Mouse (Mus musculus) lung, postnatal 10 days (tissue): ENCODE results near the gene Cnn1.
A peak's percentile ranks its signal among the peaks of the same experiment; 100 is the strongest.
"Not testable (repeated sequence)": the region's sequence is repeated elsewhere in the genome, so short reads cannot be mapped to it uniquely, and the experiment has no call there.

Source experiments
- DNase-seq: peaks from one replicate; pipeline ENCODE4 v3.0.0; 2021

The Cnn1 gene

DNA sequence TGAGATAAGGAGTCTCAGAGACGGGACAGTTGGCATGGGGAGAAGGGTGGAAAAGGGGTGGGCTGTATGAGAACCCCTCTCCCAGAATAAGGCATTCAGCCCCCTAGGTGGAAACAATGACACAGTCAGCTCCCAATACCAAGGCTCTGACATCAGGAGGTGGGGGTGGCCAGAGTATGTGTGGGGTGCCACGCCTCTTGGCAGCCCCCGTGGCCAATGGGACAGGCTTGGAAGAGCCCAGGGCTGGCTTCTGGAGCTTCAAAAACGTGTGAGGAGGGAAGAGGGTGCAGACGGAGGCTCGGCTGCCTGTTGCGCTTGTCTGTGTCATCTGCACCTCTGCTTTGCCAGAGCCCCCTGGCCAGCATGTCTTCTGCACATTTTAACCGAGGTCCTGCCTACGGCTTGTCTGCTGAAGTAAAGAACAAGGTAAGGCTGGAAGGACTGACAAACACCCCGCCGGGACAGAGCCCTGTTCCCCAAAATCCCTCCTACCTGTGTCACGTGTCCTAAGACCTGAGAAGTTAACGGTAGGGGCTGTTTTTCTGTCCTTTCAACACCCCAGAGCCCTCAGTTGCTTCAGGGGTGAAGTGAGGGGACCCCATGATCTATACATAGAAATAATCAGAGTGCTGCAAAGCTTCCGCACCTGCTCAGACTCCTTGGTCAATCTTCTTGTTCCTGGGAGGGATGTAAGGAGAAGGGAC, at the start of gene Cnn1:
Cnn1 (plus strand) TSS at position 224 of the 704 bp plus-strand sequence.
- DNase-seq: peak; percentile 76

DNA sequence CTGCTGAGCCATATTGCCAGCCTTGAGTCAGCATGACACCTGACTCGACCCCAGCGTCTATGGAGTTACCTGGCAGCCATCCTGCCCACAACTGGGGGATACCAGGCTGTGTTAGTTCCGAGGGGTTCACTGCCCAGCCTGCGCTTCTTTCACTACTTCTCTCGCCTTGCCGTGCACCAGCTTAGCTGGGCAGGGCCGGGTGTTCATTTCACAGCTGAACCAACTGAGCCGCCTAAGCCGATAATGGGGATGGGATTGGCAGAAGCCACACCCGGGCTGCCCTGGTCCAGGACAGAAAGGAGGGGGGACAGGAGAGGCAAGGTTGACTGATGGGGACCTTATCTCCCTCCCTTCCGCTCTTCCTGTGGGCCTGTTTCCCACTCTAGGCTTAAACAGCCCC, 49.7 kb upstream of the Cnn1 start:
- DNase-seq: no peak

DNA sequence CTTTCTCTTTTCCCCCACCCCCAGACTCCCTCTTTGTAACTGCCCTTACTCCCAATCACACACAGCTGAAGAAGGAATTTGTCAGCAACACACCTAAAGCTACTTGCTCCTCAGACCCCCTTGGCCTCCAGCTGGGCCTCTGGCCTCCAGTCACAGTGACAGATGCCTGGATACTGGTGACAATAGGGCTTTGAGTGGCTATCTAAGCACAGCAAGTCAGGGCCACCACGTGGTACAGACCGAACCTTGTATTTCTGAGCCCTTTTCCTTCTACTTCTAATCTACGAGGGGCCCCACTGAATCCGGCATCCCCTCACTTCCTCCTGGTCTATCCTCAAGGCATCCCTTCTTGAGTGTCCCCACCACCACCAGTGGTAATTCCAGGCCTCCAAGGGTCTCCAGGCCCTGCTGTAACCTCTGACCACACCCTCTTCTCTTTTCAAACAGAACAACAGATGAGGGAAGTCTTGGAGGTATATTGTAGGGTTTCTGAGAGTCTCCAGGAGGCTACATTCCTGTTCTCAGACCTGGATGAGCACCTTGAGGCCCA, 49.2 kb upstream of the Cnn1 start:
- no peak for DNase-seq

DNA sequence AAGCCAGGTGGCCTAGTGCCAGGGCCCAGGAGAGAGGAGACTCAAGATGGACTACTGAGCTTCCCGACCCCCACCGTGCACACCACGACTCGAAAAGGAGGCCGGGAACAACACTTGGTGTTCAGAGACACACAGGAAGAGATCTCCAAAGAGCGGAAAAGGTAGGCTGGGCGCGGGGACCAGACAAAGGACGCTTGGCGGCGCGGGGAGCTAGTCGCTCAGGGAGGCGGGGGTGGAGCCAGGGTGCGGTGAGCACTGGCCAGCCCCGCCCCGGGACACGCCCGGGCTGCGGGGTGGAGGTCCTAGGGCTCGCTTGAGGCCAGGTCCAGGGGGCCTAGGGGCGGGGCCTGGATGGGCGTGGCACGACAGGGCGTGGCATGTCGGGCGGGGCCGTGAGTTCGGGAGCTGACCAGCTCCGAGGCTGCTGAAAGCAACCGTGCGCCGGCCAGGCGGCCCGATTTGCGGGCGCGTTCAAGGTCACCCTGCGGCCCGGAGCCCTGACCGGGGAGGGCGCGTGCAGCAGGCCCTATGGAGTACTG, 48.6 kb upstream of the Cnn1 start:
- peak; percentile 53 for DNase-seq

DNA sequence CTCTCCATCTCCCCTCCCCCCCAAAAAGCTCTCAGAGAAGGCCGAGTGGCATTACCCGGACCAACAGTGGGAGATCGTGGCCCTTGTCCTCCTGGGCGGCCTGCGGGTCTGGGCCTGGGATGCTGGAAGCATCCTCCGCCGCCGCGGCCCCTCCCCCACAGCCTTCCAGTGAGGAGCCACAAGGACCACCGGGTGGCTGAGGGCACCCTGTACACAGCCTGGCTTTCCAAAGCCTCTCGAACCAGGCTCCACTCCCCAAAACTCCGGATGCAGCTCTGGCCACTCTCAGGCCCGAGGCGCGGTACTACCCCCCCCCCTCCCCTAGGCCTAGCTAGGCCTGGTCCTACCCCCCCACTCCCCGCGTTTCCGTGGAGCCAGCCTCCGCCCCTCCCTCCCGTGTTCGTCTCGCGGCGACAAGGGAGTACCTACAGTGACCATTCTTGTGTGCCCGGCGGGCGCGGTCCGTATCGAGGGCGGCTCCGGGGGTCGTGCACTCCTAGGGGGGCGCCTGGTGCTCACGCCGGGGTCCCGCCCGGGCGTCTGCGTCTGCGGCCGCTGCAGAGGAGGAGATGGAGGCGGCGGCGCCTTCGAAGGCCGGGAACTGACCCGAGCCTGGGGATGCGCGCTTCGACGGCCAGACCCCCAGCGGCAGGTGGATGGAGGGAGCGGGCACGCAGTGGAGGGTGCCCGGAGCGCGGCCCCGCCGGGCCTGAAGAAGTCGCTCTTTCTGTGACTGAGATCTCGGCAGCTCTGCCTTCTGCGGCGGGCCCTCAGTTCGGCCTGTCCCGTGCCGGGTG, 47.7 kb upstream of the Cnn1 start:
- no peak for DNase-seq

DNA sequence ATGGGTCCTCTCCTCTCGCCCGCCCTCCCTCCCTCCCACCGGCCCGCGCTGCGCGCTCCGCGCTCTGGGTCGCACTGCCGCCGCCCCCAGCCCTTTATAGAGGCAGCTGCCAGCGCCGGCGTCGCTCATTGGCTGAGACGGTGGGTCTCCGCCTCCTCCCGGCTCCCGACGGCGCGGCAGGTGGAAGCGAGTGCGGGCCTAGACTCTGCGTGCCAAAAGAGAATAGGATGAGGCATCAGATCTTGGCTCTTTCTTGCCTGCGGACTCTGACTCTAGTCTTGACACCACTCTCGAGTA, 47.1 kb upstream of the Cnn1 start, which contains the start of gene Elavl3:
Elavl3 (minus strand) TSS at position 66 of the 297 bp plus-strand sequence.
- no peak for DNase-seq

DNA sequence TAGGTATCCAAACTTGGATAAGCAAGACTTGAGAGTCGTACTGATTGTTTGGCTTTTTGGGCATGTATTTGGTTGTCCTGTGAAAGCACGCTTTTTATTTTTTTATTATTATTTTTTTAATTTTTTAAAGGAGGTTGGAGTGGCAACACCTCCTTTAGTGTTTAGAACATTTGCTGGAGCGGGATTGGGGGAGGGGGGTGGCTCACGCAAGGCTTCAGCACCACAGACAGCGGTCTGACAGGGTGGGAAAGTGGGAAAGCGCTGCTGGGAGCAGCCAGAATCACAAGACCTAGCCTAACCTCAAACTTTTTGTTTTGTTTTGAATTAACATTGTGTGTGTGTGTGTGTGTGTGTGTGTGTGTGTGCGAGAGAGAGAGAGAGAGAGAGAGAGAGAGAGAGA, 45.4 kb upstream of the Cnn1 start:
- no peak for DNase-seq

DNA sequence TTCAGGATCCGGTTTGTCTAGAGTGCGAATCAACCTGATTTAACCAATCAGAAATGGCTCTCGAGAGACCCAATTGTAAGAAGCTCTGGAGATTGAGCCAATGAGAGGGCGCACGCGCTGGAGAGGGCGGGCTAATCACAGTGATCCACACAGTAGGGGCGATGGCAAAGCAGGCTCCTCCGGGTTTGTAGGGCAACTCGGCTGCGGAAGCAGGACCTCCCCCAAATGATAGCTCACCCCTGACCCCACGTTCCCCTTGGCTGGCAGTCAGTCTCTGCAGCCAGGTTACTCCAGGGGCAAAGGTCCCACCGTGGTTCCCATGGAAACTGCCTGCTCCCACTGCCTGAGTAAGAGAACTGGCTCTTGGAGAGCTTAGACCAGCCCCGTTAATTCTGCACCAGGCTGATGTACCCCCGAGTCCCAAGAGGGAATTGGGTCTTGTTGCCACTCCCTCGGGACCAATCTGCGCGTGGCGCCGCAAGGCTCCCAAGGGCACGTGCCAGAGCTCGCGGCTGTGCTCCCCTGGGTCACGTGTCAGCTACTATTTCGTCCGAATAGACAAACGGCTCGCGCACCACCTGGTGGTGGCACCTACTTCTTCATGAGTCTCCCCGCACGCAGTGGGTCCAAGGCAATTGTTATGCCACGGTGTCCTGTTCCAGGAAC, 44.5 kb upstream of the Cnn1 start:
- peak; percentile 79 for DNase-seq

DNA sequence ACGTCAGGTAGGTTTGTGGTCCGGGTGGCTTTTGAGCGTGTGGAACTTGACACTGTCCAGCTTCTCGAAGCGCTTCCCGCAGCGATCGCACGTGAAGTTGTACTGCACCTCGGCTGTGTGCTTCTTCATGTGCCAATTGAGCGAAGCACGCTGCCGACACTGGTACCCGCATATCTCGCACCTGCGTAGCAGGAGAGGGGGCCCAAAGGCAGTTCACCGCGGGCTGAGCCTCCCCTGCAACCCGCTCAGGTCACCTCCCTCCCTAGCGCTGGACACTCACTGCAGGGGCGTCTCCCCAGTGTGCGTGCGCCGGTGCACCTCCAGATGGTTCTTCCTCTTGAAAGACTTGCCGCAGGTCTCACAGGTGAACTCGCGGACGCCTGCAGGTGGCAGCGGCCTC, 43.3 kb upstream of the Cnn1 start:
- no peak for DNase-seq

DNA sequence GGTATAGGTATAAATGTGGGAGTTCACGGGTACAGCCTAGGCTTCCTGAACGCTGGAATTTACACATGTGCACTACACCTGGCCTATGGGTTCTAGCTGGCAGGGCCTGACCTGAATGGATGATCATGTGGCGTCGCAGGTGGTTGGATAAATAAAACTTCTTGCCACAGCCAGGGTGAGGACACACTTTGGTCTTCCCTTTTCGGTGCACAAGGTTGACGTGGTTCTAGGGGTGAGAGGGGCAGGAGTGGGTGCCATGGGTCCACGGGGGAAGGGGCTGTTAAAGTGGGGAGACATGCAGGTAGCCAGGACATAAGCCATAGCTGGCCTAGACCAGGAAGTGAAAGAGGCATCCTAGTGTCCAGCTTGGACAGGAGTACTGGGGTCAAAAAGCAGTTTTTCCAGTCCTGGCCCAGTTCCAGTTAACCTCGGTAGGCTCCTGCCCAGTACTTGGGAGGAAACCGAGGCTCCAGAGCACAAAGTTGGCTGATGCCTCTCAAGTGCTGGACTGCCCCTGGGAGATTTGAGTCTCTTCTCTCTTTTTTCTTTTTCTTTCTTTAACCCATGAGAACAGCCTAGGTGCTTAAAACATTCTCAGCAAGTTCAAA, 42.6 kb upstream of the Cnn1 start:
- DNase-seq: no peak

DNA sequence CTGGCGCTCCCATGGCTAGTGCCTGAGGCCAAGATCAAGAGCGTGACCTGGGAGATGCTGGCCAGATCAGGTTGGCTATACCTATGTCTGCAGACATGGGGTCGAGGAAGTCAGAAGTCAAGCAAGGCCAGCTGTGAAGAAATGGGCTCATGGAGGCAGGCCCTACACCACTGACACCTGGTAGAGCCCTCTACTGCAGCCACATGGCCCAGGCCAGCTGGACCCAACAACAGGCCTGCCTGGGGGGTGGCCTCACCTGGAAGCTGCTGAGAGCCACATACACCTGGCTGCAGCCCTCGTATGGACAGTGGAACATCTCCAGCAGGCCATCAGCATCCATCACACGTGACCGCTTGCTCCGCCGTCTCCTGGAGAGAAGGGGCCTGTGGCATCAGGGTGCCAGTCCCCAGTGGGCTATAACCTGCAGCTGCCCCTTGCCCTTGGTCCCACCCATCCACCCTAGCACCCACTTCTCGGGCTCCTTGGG, 41.9 kb upstream of the Cnn1 start:
- DNase-seq: no peak

DNA sequence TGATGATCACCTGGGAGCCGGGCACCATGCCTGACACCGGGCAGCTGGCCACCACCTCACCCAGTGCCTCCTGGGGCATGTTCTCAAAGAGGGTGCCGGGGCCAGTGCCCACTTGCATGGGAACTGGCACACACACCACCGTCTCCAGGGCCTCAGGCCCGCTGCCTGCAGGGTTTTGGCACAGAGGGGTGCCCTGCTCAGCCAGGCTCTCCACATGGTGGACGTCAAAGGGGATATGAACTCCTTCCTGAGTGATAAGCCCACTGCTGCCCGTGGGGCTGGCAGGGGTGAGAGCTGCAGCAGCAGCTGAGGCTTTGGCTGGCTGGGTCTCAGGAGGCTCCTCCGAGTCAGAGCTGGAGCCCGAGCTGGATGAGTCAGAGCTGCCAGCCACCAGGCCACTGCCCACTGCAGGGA, 41.0 kb upstream of the Cnn1 start:
- no peak for DNase-seq

DNA sequence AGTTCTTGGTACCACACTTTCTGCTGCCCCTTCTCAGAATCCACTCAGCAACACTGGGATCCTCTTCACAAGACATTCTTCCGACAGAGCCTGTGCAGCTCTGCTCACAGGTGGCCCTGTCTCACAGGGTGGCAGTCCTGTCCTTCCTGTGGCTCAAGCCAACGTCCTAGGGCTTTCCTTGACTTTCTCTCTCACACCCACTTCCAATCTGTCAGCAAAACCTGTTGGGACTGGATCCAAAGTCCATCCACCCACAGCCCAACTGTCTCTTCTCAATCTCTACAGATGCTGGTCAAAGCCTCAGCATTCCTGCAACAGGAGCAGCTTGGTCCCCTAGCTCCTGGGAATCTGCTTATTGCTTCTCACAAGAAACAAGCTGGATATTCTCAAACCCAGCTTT, 37.7 kb upstream of the Cnn1 start:
- no peak for DNase-seq

DNA sequence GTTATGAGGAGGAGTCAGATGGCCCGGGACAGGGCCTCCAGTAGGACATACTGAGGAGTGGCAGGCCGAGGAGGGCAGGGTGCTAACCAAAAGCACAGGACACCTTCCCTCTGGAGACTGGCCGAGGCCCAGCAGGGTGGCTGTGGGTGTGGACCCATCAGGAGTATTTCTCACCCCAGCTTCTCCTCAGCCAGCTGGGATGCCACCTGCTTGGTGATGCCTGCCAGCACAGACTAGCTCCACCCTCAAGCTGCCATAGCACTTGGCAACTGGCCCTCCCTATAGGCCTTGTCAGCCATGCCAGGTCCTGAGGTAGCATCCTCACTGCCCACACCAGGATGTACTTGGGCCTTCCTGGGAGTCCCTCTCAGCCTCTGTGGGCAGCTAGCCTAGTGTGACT, 34.7 kb upstream of the Cnn1 start:
- no peak for DNase-seq

DNA sequence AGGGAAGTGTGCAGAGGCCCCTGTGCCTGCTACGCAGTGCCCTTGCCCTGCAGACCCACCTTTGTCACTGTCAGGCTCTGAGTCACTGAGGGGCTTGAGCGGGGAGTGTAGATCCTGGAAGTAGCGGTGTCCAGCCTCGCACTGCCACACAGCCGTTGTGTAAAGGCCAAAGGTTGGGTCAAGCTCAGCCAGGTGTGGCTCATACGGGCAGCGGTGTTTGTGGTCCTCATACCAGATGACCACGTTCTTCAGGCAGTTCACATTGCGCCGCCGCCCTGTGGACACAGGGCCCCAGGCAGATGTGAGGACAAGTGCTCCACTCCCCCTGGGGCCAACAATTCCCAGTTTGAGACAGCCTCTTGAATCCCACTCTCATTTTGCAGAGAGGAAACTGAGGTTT, 33.4 kb upstream of the Cnn1 start:
- DNase-seq: no peak

DNA sequence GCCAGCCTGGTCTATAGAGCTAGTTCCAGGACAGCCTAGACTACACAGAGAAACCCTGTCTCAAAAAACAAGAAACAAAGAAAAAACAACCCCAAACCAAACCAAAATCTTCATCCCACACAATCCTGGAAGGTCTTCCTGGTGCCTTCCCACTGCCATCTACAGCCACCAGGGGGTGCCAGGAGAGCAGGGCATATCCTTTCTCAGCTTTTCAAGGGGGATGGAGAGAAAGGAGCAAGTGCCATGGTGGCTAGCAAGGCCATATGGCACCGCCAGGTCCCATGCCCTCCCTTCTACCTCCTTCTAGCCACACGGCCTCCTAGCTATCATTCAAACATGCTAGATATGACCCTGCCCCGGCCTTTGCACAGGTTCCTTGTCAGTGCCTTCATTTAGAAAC, 32.6 kb upstream of the Cnn1 start:
- DNase-seq: peak; percentile 78

DNA sequence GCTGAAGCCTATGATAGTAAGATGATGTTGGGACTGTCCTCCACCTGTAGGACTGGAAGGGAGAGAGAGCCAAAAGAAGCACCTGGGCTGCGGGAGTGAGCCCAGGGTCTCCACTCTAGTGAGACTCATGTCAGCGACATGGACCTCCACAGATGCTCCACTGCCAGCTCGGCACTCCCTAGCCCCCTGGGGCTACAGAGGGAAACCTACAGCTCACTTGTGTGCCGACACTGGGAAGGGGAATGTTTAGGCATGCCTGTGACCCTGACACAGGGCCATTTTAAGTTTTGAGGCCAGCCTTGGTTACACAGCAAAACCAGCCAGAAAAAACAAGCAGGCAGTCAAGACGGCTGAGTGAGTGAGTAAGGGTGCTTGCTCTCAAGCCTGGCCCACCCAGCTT, 31.8 kb upstream of the Cnn1 start:
- no peak for DNase-seq

DNA sequence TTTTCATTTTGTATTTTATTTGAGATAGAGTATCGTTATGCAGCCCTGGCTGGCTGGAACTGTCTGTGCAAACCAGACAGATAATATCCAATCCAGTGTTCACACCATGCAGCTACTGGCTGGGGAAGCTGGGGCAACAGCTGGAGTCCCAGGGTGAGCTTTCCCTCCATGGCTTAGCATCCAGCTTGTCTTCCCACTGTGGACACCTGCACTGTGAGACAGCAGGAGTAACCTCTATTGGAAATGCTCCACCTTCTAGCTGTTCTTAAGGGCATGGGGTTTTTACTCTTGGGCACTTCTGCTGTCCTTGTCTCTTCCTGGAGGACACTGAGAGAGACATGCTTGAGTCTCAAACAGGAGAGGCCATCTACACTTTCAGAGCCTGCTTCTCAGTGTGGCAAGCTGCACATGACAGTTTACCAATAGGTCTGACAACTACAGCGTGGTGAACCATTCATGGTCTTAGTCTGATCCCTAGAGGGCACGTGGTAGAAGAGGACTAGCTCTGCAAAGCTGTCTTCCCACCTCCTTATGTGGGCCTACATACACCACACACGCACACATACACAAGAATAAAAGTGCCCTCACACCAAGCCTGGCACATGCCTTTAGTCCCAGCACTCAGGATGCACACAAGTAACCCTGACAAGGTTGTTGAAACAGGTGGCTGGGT, 29.0 kb upstream of the Cnn1 start:
- DNase-seq: no peak

DNA sequence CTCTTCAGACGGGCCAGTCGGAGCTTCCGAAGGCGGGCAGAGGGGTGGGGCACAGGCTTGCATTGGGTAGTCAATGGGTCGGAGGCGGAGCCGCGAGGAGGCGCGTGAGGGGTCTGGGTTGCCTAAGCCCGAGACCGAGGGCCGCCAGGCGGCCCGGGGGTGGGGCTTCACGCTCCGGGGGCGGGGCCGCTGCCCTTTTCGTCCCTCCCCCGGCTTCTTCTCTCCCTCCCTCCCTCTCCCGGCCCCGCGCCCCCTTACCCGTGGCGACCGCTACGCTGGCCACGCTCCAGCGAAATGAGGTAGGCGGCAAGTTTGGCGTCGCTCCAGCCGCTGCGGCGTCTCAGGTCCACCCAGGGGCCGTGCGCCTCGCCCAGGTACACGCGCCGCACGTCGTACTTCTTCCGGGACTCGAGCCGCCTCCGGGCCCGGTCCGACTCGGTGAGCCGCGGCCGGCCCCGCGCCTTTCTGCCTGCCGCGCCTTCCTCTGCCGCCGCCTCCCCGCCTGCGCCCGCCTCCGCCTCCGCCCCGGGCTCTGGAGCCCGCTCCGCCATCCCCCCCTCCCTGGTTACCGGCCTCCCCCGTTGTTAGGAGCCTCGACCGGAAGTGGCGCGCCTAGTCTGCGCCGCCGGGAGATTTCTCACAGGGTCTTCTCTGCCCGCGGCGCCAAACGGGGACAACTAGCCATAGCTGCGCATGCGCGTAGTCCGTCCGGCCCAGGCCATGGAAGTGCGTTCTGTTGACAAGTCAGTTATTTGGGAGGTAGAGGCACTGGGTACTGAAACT, 28.0 kb upstream of the Cnn1 start, which contains the start of the genes Gm49318 and Zfp653:
Gm49318 (minus strand) TSS at position 469 of the 783 bp plus-strand sequence.
Zfp653 (minus strand) TSS at position 586 of the 783 bp plus-strand sequence.
- peak; percentile 99 for DNase-seq

DNA sequence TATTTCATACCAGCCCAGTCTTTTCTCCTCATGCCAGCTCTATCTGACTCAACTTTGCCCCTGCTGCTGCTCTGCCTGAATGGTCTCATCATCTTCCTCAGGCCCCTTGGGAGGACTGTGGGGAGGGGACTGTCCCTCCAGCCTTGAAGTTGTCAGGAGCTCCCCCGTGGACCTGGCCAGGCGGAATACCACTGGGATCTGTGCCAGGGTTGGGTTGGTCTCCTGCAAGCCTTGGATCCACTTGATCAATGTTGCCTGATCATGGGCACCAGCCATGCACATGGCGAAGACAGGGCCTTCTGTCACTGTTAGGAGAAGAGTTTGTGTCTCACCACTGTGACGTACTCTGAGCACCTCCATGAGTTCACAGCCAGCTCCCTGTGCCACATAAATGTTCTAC, 26.7 kb upstream of the Cnn1 start:
- peak; percentile 22 for DNase-seq

DNA sequence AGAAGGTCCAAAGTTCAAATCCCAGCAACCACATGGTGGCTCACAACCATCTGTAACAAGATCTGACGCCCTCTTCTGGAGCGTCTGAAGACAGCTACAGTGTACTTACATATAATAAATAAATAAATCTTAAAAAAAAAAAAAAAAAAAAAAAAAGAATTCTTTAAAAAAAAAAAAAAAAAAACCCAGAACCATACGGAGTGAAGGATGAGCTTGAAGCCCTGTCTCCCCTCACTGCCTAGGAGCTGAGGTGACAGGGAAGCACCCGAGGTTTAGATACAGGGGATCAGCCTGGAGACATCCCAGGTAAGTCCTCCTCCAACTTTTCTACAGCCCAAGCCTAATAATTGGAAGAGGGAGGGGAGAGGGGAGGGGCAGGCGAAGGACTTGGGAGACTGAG, 23.2 kb upstream of the Cnn1 start:
- DNase-seq: not testable (repeated sequence)
